Mouse (Mus musculus): ENCODE measurements around the gene Upp2.

Gene Upp2

DNA sequence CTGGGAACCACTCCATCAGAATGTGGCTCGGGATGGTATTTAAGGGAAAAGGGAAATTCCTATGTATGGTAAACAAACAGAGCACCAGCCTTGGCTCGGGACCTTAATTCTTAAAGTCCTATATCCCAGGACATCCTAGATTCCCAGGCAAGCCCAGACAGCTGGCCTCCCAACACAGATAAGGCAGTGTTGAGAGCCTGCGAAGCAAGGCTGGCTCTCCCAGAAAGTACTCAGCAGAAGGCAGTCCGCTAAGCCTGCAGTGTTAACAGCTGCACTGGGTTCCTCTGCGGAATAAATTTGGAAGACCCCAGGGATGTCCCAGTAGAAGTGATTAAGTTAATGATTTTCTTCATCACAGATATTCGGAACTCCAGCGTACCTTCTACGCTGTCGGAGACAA, 16.6 kb upstream of the Upp2 start:
- in situ Hi-C loops (cut with MboI, MseI) = loop anchor here in 1 of 2 experiments (25.0 kb wide), 1 partner anchor 587 kb away; no protein-coding TSS in a partner anchor

DNA sequence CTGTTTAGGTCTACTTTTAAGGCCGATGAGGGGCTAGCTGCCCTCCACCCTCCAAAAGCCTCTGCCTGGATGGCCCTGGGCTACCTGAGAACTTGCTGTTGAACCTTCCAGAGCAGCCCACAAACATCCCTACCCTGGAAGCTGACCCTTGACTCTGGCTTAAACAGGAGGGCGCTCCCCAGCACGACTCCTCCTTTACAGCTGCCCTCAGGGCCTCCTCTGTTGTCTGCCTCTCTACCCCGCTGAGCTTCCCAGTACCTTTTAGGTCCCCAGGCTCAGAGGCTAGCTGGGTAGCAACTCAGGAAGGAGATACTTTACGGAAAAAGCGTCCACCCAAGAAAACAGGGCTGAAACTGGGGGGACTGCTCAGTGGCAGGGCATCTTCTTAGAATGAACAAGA, 15.2 kb upstream of the Upp2 start:
- in situ Hi-C loops (cut with MboI, MseI) = loop anchor here in 1 of 2 experiments (25.0 kb wide), 1 partner anchor 585 kb away; no protein-coding TSS in a partner anchor

GRCm38 (mm10) chr2:58552296-58552695, 14.8 kb upstream of the Upp2 start:
- in situ Hi-C loops (cut with MboI, MseI) = loop anchor here in 1 of 2 experiments (25.0 kb wide), 1 partner anchor 585 kb away; no protein-coding TSS in a partner anchor

DNA sequence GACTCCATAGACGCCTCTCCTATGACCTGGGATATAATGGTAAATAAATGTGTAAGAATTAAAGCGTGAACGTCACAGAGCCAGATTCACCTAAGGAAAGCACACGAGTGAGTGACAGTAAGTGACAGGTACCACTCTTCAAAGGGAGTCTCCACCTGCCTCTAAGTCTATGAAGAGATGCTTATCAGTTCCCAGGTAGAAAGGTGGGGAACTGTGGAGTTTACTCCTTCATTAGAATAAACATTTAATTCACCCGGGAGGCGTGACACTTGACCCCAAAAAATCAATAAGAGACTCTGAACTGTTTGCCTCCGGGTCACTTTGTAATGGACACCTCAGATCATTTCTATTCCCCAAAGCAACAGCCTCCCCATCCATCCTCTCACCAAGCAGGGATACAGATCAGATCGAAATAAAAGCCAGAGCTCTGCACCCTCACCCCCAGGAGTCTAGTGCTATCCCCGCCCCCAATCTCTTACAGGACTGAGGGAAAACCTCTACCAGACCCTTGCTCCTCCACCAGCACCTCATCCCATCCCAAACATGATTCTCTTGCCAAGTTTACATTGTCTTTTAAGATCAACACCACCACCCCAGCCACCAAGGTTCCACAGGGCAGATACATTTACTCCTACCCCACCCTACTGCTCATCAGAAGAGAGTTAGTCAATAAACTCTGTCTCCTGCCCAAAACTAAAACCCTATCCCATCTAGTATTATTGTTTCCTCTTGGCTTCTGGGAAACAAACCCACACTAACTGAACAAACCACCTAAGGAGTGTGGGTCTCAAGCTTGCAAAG, 9.9 kb upstream of the Upp2 start:
- in situ Hi-C loops (cut with MboI, MseI) = loop anchor here in 1 of 2 experiments (25.0 kb wide), 1 partner anchor 580 kb away; no protein-coding TSS in a partner anchor

GRCm38 (mm10) chr2:58562137-58562536, 5.0 kb upstream of the Upp2 start:
- in situ Hi-C loops (cut with MboI, MseI) = loop anchor here in 1 of 2 experiments (25.0 kb wide), 1 partner anchor 575 kb away; no protein-coding TSS in a partner anchor

GRCm38 (mm10) chr2:58565267-58565666, 1.8 kb upstream of the Upp2 start:
- in situ Hi-C loops (cut with MboI, MseI) = loop anchor here in 1 of 2 experiments (25.0 kb wide), 1 partner anchor 572 kb away; no protein-coding TSS in a partner anchor

DNA sequence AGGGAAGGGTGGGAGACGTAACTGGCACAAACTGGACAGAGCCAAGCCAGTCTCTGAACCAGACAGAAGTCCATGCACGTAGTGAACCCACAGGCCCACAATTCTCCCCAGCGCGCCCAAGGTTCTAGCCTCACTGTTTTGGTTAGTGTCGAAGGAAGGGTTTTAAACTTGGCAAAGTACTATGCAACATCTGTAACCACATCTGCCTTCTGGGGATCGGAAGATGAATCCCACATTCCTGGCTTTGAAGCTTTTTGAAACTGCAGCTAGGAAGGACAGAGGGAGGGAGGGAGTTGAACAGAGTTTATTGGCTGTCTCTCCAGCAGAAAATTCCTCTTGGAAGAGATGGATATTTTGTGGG, 1.1 kb upstream of the Upp2 start:
- in situ Hi-C loops (cut with MboI, MseI) = loop anchor here in 1 of 2 experiments (25.0 kb wide), 1 partner anchor 571 kb away; no protein-coding TSS in a partner anchor

DNA sequence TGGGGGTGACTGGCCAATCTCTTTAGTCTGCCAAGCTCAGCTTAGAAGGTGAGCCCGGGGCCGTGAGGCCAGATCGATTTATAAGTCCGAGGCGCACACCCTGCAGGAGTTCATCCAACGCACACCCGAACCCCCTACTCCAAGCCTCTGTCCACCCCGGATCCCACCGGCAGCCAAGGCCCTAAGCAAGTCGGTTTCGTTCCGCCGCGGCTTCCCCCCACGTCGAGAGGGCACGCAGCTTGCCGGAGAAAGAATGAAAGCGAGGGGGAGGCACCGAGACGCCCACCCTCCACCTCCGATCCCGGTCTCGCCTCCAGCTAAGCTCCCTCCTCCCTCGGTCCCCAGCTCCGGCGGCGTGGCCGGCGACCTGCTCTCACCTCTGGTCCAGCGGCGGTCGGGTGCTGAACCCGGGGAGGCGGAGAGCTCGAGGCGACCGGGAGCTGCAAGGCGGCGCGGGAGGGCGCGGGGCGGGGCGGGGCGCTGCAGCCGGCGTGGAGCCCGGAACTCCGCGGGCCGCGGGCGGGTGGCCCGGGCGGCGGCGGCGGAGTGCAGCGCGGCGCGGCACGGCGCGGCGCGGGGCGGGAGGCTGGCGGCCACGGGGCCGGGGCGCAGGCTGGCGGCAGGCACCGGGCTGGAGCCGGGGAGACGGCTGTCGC, 560 bp upstream of the Upp2 start:
- in situ Hi-C loops (cut with MboI, MseI) = loop anchor here in 1 of 2 experiments (25.0 kb wide), 1 partner anchor 571 kb away; no protein-coding TSS in a partner anchor

DNA sequence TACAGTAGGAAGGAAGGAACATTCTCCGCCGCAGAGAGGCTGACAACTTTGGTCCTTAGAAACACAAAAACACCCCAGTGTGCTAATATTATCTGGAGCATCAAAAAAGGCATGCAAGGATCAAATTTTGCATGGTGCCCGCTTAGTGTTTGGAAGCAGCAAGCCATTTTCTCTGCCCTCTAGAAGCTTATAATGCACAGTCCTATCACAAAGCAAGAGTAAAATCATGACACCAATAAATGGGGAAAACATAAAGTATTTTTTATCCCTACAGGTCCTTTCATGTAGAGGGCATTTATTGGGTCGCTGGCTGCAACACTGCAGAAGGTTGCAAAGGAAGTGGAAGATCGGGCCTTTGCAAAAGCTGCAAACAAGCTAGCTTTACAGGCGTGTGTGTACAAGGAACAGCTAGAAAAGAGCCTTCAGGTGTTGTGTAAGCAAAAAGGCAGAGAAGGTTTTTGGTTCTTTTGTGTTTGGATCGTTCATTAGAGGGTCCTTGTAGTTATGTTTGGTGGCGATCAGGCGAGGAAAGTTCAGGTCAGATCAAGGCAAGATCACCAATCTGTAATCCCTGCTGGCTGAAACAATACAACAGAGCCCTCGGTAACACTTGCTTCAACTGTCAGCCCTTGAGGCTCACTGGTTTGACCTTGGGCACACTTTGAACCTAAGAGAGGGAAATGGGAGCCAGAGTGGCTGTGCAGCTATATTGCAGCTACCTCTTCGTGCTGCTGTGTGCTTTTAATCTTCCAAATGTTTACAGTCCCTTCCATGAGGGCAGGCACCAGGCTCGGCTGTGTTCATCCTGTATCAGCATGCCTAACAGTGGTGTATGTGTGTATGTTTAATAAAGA, 995 bp downstream of the Upp2 start:
- in situ Hi-C loops (cut with MboI, MseI) = loop anchor here in 1 of 2 experiments (25.0 kb wide), 1 partner anchor 569 kb away; no protein-coding TSS in a partner anchor

DNA sequence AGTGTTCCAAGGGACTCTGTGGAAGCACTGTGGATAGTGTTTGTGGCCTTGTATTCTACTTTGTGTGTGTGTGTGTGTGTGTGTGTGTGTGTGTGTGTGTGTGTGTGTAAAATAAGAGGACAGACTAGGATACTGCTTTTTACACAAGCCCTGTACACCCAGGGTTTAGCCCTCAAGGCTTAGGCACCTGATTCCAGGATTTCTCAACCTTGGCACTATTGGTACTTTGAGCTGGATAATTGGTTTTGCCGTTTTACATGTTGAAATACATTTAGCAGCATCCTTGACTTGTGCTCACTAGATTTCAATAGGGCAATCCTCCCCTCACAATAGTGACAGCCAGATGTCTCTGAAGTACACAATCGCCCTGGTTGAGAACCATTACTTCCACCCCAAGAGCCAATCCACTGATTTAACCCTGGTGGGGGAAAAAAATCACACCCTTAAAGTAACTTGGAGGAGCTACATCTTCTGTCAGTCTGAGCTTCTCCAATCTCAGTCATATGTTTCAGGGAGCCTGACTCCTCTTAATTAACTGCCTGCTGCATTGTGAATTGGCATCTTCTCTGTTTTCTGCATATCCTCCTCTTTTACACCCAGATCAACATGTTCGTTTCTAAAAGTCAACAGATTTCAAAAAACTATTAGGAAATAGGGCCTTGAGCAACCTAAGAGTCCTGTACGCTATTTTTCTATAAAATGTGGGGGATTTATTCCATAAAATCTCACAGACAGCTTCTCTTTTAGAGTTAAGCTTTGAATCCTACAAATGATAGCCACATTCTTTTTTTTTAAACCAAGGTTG, 1.9 kb downstream of the Upp2 start:
- in situ Hi-C loops (cut with MboI, MseI) = loop anchor here in 1 of 2 experiments (25.0 kb wide), 1 partner anchor 568 kb away; no protein-coding TSS in a partner anchor

GRCm38 (mm10) chr2:58574167-58574566, 7.1 kb downstream of the Upp2 start:
- in situ Hi-C loops (cut with MboI, MseI) = loop anchor here (10.0 to 25.0 kb wide), 2 partner anchors 529 to 563 kb away; no protein-coding TSS in a partner anchor

DNA sequence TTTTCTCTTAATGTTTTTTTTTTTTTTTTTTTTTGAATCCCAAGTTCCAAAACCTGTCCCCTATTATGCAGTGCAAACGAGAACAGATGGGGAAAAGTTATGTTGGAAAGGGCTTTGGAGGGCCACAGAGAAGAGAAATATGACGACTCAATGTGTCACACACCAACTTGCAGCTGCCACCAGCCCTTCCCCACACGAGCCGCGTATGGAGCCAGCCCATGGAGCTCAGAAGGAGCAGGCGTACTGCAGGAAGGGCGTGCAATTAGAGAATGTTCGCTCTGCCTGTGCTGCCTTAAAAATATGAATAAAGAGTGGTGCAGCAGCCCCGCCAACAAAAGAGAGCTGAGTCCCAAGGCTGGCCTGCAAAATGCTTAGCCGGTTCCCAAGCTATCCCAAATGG, 19.2 kb downstream of the Upp2 start:
- in situ Hi-C loops (cut with MboI, MseI) = no loop called here

GRCm38 (mm10) chr2:58589637-58590036, 22.5 kb downstream of the Upp2 start:
- in situ Hi-C loops (cut with MboI, MseI) = no loop called here

GRCm38 (mm10) chr2:58590055-58590454, 23.0 kb downstream of the Upp2 start:
- in situ Hi-C loops (cut with MboI, MseI) = no loop called here

DNA sequence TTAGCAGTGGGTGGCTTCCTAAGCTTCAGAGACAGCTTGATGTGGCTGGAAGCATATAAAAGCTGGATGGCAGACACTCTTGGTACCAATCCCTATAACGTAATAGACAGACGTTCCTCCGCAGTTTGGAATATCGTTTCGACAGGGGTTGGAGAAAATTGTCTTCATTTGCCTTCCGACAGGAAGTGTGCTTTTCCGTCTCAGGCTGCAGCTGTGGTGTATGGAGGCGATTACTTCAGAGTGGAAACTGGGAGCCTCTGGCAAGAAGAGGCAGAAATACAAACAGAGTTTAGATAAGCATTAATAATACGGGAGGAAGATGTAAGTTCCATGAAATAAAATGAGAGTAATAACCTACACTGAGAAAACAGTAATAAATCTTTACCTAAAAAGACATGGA, 28.3 kb downstream of the Upp2 start:
- in situ Hi-C loops (cut with MboI, MseI) = no loop called here

GRCm38 (mm10) chr2:58596774-58597342, 29.8 kb downstream of the Upp2 start:
- in situ Hi-C loops (cut with MboI, MseI) = no loop called here

DNA sequence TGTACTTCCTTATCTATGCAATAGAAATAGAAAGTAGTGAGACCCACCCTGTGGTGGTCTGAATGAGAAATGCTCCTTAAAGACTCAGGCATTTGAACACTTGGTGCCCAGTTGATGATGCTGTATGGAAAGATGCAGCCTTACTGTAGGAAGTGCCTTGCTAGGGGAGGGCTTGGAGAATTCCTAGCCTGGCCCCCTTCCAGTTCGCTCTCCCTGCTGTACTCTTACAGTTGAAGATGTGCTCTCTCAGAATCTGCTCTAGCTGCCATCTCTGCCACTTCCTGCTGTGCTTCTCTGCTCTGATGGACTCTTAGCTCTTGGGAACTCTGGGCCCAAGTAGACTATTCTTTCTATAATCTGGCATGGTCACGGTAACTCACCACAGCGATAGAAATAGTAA, 30.5 kb downstream of the Upp2 start:
- in situ Hi-C loops (cut with MboI, MseI) = no loop called here

GRCm38 (mm10) chr2:58599639-58600038, 32.5 kb downstream of the Upp2 start:
- in situ Hi-C loops (cut with MboI, MseI) = no loop called here

DNA sequence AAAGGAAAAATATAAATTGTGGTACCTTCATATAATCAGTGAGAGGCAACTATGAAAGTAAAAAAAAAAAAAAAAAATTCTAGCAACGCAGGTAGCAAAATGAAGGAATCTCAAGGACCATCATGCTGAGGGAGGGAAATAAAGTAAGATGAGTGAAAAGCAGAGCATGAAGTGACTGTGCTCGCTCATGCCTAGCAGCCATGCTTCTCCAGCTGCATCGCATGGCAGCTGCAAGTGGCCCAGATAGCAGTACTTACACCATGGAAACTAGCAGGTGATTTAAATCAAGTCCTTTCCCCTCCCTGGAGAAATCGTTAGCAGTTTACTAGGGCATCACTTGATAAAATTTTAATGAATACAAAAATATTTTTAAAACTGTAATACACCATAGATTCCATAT, 34.3 kb downstream of the Upp2 start:
- in situ Hi-C loops (cut with MboI, MseI) = no loop called here

- in situ Hi-C loops (cut with MboI, MseI) = no loop called here
Measured at GRCm38 (mm10) chr2:58603379-58603778, 36.3 kb downstream of the Upp2 start.
